In the genomic region with DNA sequence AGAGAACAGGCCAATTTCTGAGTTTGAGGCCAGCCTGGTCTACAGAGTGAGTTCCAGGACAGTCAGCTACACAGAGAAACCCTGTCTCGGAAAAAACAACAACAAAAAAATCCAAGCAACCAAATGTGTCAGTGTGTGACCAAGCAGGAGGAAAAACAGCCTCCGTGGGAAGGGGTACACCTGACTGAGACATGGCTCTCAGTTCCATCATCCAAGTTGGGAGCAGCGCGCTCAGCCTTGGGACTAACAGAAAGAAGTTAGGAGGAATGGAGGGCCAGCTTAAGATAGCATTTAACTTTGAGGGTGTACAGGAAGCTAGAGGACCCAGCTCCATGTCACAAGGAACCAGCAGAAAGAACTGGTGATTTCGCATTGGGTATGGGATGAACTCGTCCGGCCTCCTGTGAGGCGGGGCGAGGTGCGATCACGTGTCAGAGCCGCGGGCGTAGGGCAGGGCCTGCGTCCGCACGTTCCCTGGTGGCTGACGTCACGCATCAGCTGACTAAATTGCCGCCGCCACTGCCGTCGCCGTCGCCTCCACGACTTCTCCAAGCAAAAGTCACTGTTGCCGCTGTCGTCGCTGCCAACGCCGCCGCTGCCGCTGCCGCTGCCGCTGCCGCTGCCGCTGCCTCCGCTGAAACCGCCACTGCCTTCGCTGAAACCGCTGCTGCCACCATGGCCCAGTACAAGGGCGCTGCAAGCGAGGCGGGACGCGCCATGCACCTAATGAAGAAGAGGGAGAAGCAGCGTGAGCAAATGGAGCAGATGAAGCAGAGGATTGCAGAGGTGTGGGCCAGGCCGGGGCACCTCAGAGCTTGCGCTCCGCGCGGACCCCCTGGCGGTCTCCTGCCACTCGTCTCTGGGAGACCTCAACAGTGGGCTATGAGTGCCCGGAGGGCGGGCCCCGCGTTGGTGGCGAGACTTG, we compare ENCODE assay signal across 8 mouse cellular contexts. TPM values are rescaled to one million over a fixed set of nuclear protein-coding genes. Genes with fewer than 3 reads are reported as not detected.
DNase-seq lines count a peak whose midpoint lies in the region; ATAC-seq and TF ChIP-seq lines count a peak whose summit lies in the region.

Gene Fam50a, plus strand, starts transcription at position 494 of the 925 bp plus-strand sequence.

- no peaks in the 10 kb centered on the region for H3K9me3 ChIP-seq in embryonic facial prominence, embryonic 12.5 days
- no peaks in the 10 kb centered on the region for H3K9me3 ChIP-seq in limb, embryonic 11.5 days (ENCODE audit: control insufficient read depth, low read length)
- no peaks in the 10 kb centered on the region for H3K9me3 ChIP-seq in midbrain, embryonic 13.5 days

- H3K4me2 ChIP-seq in embryonic facial prominence, embryonic 12.5 days (replicated peaks): peak within 1 kb of the TSS; percentile 65
- H3K4me2 ChIP-seq in limb, embryonic 11.5 days (ENCODE audit: low read depth, severe bottlenecking): peak within 1 kb of the TSS; percentile 67
- H3K4me2 ChIP-seq in midbrain, embryonic 13.5 days (replicated peaks): peak within 1 kb of the TSS; percentile 70

- WGBS in embryonic facial prominence, embryonic 12.5 days: 20% methylated on average over 59 of the region's 59 CpGs
- WGBS in limb, embryonic 11.5 days: 30% methylated on average over 51 of the region's 59 CpGs
- WGBS in midbrain, embryonic 13.5 days: 27% methylated on average over 59 of the region's 59 CpGs
- WGBS in small intestine, adult 2 months: 17% methylated on average over 59 of the region's 59 CpGs

- peak; percentile 87 for DNase-seq in 3T3-L1 (ENCODE audit: low read depth, low spot score)
- DNase-seq in adrenal gland, postnatal 36 days: peak; percentile 92 to 93
- DNase-seq in heart, adult 11 months: peak; percentile 99
- peak; percentile 88 for DNase-seq in kidney, adult 18-20 months
- DNase-seq in limb, embryonic 11.5 days (ENCODE audit: low spot score): peak; percentile 84

- peak within 1 kb of the TSS; percentile 74 for H3K9ac ChIP-seq in embryonic facial prominence, embryonic 12.5 days
- peak within 1 kb of the TSS; percentile 65 for H3K9ac ChIP-seq in limb, embryonic 11.5 days (ENCODE audit: low read length)
- H3K9ac ChIP-seq in midbrain, embryonic 13.5 days (replicated peaks): peak within 1 kb of the TSS; percentile 71

- H3K4me1 ChIP-seq in embryonic facial prominence, embryonic 12.5 days: no peaks in the 10 kb centered on the region
- no peaks in the 10 kb centered on the region for H3K4me1 ChIP-seq in limb, embryonic 11.5 days (ENCODE audit: control insufficient read depth, insufficient read depth, low read length)
- peaks cover 33% of the 10 kb centered on the region for H3K4me1 ChIP-seq in midbrain, embryonic 13.5 days (replicated peaks)
- peaks cover 4% of the 10 kb centered on the region; the same call in 1 of the 2 replicates for H3K4me1 ChIP-seq in small intestine, adult 2 months (ENCODE audit: control insufficient read depth, insufficient read depth, insufficient read length, low read length)

- peak within 1 kb of the TSS; percentile 66 for H3K4me3 ChIP-seq in embryonic facial prominence, embryonic 12.5 days
- H3K4me3 ChIP-seq in limb, embryonic 11.5 days (ENCODE audit: low read depth, low read length): peak within 1 kb of the TSS; percentile 49
- peak within 1 kb of the TSS; percentile 53 for H3K4me3 ChIP-seq in midbrain, embryonic 13.5 days (replicated peaks)
- peak within 1 kb of the TSS; percentile 99 for H3K4me3 ChIP-seq in small intestine, adult 2 months (ENCODE audit: low read depth, low read length)

- no peaks in the 10 kb centered on the region for H3K27me3 ChIP-seq in embryonic facial prominence, embryonic 12.5 days
- H3K27me3 ChIP-seq in limb, embryonic 11.5 days (ENCODE audit: control insufficient read depth, insufficient read depth, low read length): no peaks in the 10 kb centered on the region
- H3K27me3 ChIP-seq in midbrain, embryonic 13.5 days: no peaks in the 10 kb centered on the region
- no peaks in the 10 kb centered on the region for H3K27me3 ChIP-seq in small intestine, adult 2 months (ENCODE audit: control insufficient read depth, insufficient read depth, low read length)

- peak within 1 kb of the TSS; percentile 80 for H3K27ac ChIP-seq in embryonic facial prominence, embryonic 12.5 days
- H3K27ac ChIP-seq in limb, embryonic 11.5 days (replicated peaks; ENCODE audit: low read depth, low read length): no peak within 1 kb of the TSS
- peak within 1 kb of the TSS; percentile 81 for H3K27ac ChIP-seq in midbrain, embryonic 13.5 days
- H3K27ac ChIP-seq in small intestine, adult 2 months (ENCODE audit: insufficient read depth, low read depth, low read length): peak within 1 kb of the TSS; percentile 86

- peak; percentile 94 for ATAC-seq in embryonic facial prominence, embryonic 12.5 days (ENCODE audit: insufficient number of reproducible peaks, insufficient read depth, low FRiP score, low TSS enrichment)
- peak; percentile 95 for ATAC-seq in limb, embryonic 11.5 days (ENCODE audit: insufficient number of reproducible peaks, low FRiP score, low TSS enrichment, low read depth)
- peak; percentile 96 for ATAC-seq in midbrain, embryonic 13.5 days

- no peak for TF ChIP-seq POLR2A in small intestine, adult 2 months (IDR thresholded peaks at IDR 0.05; ENCODE audit: low read depth, low read length)

- peaks cover 20% of the 10 kb centered on the region for H3K36me3 ChIP-seq in embryonic facial prominence, embryonic 12.5 days
- 0 out of 2 replicates have a peak, but pooled peaks cover 3% of the 10 kb centered on the region for H3K36me3 ChIP-seq in limb, embryonic 11.5 days (ENCODE audit: control insufficient read depth, insufficient read depth, low read length)
- H3K36me3 ChIP-seq in midbrain, embryonic 13.5 days: peaks cover 30% of the 10 kb centered on the region
- peaks cover 23% of the 10 kb centered on the region for H3K36me3 ChIP-seq in small intestine, adult 2 months (ENCODE audit: control insufficient read depth, insufficient read depth, low read length)

- TF ChIP-seq CTCF in small intestine, adult 2 months (IDR thresholded peaks at IDR 0.05; ENCODE audit: extremely low read depth, insufficient read length, insufficient replicate concordance, low read depth, low read length): no peak

RNA-seq across cellular contexts. Expression of gene Fam50a, which starts in this region (rescaled TPM):
- total RNA-seq in adrenal gland, postnatal 36 days (2021): 10 to 100 TPM; 63.3 to 78.7 TPM
- 66.3 and 68.5 TPM in 2 replicates for polyA plus RNA-seq in embryonic facial prominence, embryonic 12.5 days (2016; fragmentation: Nextera tagmentation; extraction: Ambion mirVana)
- polyA plus RNA-seq in limb, embryonic 11.5 days (2014; fragmentation: Nextera tagmentation; extraction: Ambion mirVana): 65.8 and 67.8 TPM in 2 replicates
- polyA plus RNA-seq in midbrain, embryonic 13.5 days (2015; fragmentation: Nextera tagmentation; extraction: Ambion mirVana): 59.5 and 62.5 TPM in 2 replicates
- 6.4 and 10.4 TPM in 2 replicates for polyA plus RNA-seq in small intestine, adult 2 months (2012; rRNA removed)

Comparison
In these comparisons a context has a peak if more than half of its experiments do, and no peak if none do; other contexts are left out.
1. H3K4me3 ChIP-seq: peak in every context shown above with its lines; median percentile 99 in small intestine, adult 2 months; 66 in embryonic facial prominence, embryonic 12.5 days; 53 in midbrain, embryonic 13.5 days; 49 in limb, embryonic 11.5 days.